Mouse (Mus musculus) midbrain, postnatal 0 days (tissue): ENCODE results near the gene Lce1a1. TPM values are rescaled to one million over a fixed set of nuclear protein-coding genes. Genes with fewer than 3 reads are reported as not detected.

Experiments used
- ATAC-seq: fragments of 200-750 bp; cut with Nextera tagmentation; 2 replicates; pipeline ENCODE4 v1.8.0; 2017; ENCODE audit warnings: moderate number of reproducible peaks, mild to moderate bottlenecking, moderate TSS enrichment, moderate library complexity; ENCODE audit not compliant: low FRiP score
- DNase-seq: peaks from one replicate; pipeline ENCODE4 v3.0.0-alpha.2; 2015; ENCODE audit warnings: low spot score
- H3K27ac ChIP-seq: fragments of 300-500 bp; sonication (generic); 2 replicates; pipeline ENCODE4 v1.5.1; 2014; ENCODE audit warnings: low read depth, mild to moderate bottlenecking, low read length, mixed read lengths
- H3K27me3 ChIP-seq: fragments of 300-500 bp; sonication (generic); 2 replicates; pipeline ENCODE4 v1.6.1; 2014; ENCODE audit warnings: low read length, control low read depth, mixed read lengths; ENCODE audit not compliant: insufficient read depth
- H3K36me3 ChIP-seq: fragments of 300-500 bp; sonication (generic); 2 replicates; pipeline ENCODE4 v1.6.1; 2014; ENCODE audit warnings: low read length, control low read depth, mixed read lengths; ENCODE audit not compliant: insufficient read depth
- H3K4me1 ChIP-seq: fragments of 300-500 bp; sonication (generic); 2 replicates; pipeline ENCODE4 v1.6.1; 2014; ENCODE audit warnings: mild to moderate bottlenecking, control low read depth, antibody characterized with exemption, low read length, mixed read lengths; ENCODE audit not compliant: insufficient read depth
- H3K4me2 ChIP-seq: fragments of 300-500 bp; sonication (generic); 2 replicates; pipeline ENCODE4 v1.6.1; 2014; ENCODE audit warnings: low read depth, mild to moderate bottlenecking, low read length, mixed read lengths; ENCODE audit not compliant: poor library complexity, severe bottlenecking
- H3K4me3 ChIP-seq: fragments of 300-500 bp; sonication (generic); 2 replicates; pipeline ENCODE4 v1.5.1; 2014; ENCODE audit warnings: low read depth, mild to moderate bottlenecking, low read length, moderate library complexity
- H3K9ac ChIP-seq: fragments of 300-500 bp; sonication (generic); replicated peaks from 2 replicates; pipeline ENCODE4 v1.6.1; 2014; ENCODE audit warnings: mild to moderate bottlenecking, low read length, moderate library complexity, mixed read lengths; ENCODE audit not compliant: poor library complexity, severe bottlenecking
- H3K9me3 ChIP-seq: fragments of 300-500 bp; sonication (generic); 2 replicates; pipeline ENCODE4 v1.6.1; 2016; ENCODE audit warnings: low read length, control low read depth
- CTCF ChIP-seq: IDR thresholded peaks from 2 replicates; pipeline ENCODE4 v1.5.1; 2016; ENCODE audit warnings: antibody characterized with exemption, mild to moderate bottlenecking
- WGBS: fragments of 180-500 bp; shearing (Covaris S2); extraction: QIAGEN DNeasy Blood & Tissue Kit; methylation state at CpG from one replicate; pipeline ENCODE4 v1.1.7; 2014; 5-methylcytosine and 5-hydroxymethylcytosine counted together
- polyA plus RNA-seq: library from polyadenylated mRNA; unstranded; fragments of >200 nt; fragmentation: Nextera tagmentation; extraction: Ambion mirVana; gene quantifications from 2 replicates; pipeline ENCODE4 v1.2.1, GENCODE M21; 2015
- total RNA-seq: library from RNA; depleted of rRNA; stranded (reverse); fragments of >200 nt; gene quantifications from 2 replicates; pipeline ENCODE4 v1.2.3, GENCODE M21; 2014; rRNA removed

Gene Lce1a1
- total and polyA plus RNA-seq, 2 experiments from 2014 or later: 0.99 TPM; not detected in 1

GRCm38 (mm10) chr3:92609804-92610203 is 38.3 kb downstream of the Lce1a1 start:
- H3K9me3 ChIP-seq: no peaks in the 10 kb centered on the region
- H3K4me3 ChIP-seq: no peak overlapping the region
- H3K4me1 ChIP-seq: no peaks in the 10 kb centered on the region
- WGBS: 47% methylated on average over 1 of the region's 1 CpGs
- no peaks in the 10 kb centered on the region for H3K27me3 ChIP-seq
- no peak overlapping the region for H3K27ac ChIP-seq
- DNase-seq (no peak), ATAC-seq (no peak)
- no peak overlapping the region for H3K9ac ChIP-seq
- TF ChIP-seq CTCF: no peak
- no peaks in the 10 kb centered on the region for H3K36me3 ChIP-seq
- H3K4me2 ChIP-seq: no peak overlapping the region

DNA sequence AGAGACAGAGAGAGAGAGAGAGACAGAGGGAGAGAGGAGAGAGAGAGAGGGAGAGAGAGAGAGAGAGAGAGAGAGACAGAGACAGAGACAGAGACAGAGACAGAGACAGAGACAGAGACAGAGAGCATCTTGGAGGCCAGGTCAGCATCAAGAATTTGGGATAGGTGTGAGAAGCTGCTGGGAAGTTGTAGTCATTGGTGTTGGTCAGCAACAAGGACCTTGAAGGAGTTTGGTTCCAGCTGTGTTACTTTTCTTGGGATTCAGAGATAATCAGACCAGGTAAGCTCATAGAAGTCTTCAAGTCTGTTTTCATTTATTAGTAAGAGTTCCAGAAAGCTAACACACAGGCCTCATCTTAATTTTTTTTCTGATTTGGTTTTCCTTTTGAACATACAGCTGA is 40.7 kb downstream of the Lce1a1 start, which contains the start of gene 2210017I01Rik:
Gene 2210017I01Rik (minus strand): TSS at position 101 of the 400 bp plus-strand sequence.
- H3K4me1 ChIP-seq: no peaks in the 10 kb centered on the region
- H3K36me3 ChIP-seq: no peaks in the 10 kb centered on the region
- no peaks in the 10 kb centered on the region for H3K9me3 ChIP-seq
- no peak within 1 kb of the TSS for H3K9ac ChIP-seq
- no peak within 1 kb of the TSS for H3K4me2 ChIP-seq
- H3K4me3 ChIP-seq: no peak within 1 kb of the TSS
- ATAC-seq (no peak), DNase-seq (no peak)
- TF ChIP-seq CTCF: no peak
- H3K27me3 ChIP-seq: no peaks in the 10 kb centered on the region
- H3K27ac ChIP-seq: no peak within 1 kb of the TSS

DNA sequence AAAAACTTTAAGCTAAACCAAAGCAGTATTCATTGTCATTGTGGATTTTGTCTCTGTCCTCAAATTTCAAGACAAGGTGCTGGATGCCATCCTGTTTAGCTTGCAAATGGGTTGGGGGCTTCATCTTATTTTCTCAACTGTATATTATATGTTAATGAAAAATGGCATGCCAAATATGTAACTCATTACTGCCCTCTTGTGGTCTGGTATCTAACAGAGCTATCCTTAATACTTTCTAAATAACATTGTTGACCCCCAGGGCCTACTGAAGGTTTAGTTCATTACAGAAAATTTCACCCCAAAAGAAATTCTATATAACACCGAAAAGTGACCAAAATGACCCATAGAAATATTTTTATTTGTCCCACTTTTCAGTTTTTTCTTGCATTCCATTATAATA is 45.9 kb downstream of the Lce1a1 start:
- no peaks in the 10 kb centered on the region for H3K4me1 ChIP-seq
- no peaks in the 10 kb centered on the region for H3K27me3 ChIP-seq
- DNase-seq: peak; percentile 22
- 0 out of 2 replicates have a peak, but pooled peaks cover 3% of the 10 kb centered on the region for H3K9me3 ChIP-seq
- no peak overlapping the region for H3K4me3 ChIP-seq
- no peak overlapping the region for H3K4me2 ChIP-seq
- peak; percentile 39; the same call in 1 of the 2 replicates for TF ChIP-seq CTCF
- no peak for ATAC-seq
- no peak overlapping the region for H3K27ac ChIP-seq
- WGBS: 55% methylated on average over 1 of the region's 1 CpGs
- H3K36me3 ChIP-seq: no peaks in the 10 kb centered on the region
- H3K9ac ChIP-seq: no peak overlapping the region

- H3K36me3 ChIP-seq: no peaks in the 10 kb centered on the region
- peak; percentile 11; the same call in 1 of the 2 replicates for TF ChIP-seq CTCF
- 74% methylated on average over 1 of the region's 1 CpGs for WGBS
- H3K9ac ChIP-seq: no peak overlapping the region
- DNase-seq (no peak), ATAC-seq (no peak)
- no peaks in the 10 kb centered on the region for H3K27me3 ChIP-seq
- no peaks in the 10 kb centered on the region for H3K4me1 ChIP-seq
- no peak overlapping the region for H3K4me3 ChIP-seq
- H3K4me2 ChIP-seq: no peak overlapping the region
- no peak overlapping the region for H3K27ac ChIP-seq
- H3K9me3 ChIP-seq: 0 out of 2 replicates have a peak, but pooled peaks cover 3% of the 10 kb centered on the region
These were observed 47.7 kb downstream of the Lce1a1 start for GRCm38 (mm10) chr3:92600456-92600855.

DNA sequence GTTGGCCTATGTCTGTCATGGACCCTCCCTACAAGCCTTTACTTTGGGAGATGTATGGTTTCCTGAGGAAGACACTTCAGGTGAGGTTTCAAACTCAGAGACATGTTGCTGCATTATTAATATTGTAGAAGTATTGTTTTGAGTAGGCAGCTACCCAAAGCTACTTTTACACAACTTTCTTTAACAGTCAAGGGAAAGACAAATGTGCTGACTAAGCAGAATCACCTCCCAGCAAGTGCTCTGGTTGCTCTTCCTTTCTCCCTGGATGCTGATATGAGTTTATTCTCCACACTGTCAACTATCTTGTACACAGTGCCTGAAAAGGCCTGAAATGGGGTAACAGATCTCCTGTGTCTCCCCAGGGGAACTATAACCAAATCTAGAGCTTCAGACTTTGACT is 48.1 kb downstream of the Lce1a1 start:
- no peaks in the 10 kb centered on the region for H3K4me1 ChIP-seq
- no peak overlapping the region for H3K4me2 ChIP-seq
- H3K36me3 ChIP-seq: no peaks in the 10 kb centered on the region
- H3K27ac ChIP-seq: no peak overlapping the region
- H3K9ac ChIP-seq: no peak overlapping the region
- no peak overlapping the region for H3K4me3 ChIP-seq
- ATAC-seq: no peak
- no peak for TF ChIP-seq CTCF
- DNase-seq: no peak
- H3K27me3 ChIP-seq: no peaks in the 10 kb centered on the region
- H3K9me3 ChIP-seq: 0 out of 2 replicates have a peak, but pooled peaks cover 3% of the 10 kb centered on the region

DNA sequence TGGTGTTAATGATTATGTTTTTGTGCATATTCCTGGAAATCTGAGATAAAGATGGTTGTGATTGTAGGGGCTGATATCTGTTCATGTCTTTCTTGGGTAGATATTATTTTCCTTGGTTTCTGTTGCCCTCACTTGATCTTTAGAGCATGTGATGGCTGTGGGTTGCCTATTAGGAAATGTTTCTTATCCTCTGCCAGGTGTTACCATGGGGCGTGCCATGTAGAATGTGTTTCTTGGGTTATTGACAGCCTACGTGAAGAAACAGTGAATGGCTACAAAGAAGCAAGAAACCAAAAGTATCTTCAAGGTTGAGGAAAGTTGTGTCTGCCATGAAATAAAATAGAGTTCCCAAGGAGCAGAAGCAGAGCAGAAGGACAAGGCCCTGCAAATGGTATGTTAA is 49.7 kb downstream of the Lce1a1 start:
- H3K4me1 ChIP-seq: no peaks in the 10 kb centered on the region
- TF ChIP-seq CTCF: no peak
- no peaks in the 10 kb centered on the region for H3K27me3 ChIP-seq
- WGBS: 94% methylated on average over 2 of the region's 2 CpGs
- DNase-seq (no peak), ATAC-seq (no peak)
- H3K27ac ChIP-seq: no peak overlapping the region
- no peak overlapping the region for H3K9ac ChIP-seq
- H3K9me3 ChIP-seq: 0 out of 2 replicates have a peak, but pooled peaks cover 3% of the 10 kb centered on the region
- no peaks in the 10 kb centered on the region for H3K36me3 ChIP-seq
- no peak overlapping the region for H3K4me3 ChIP-seq
- no peak overlapping the region for H3K4me2 ChIP-seq

Other genes with a start within 250 kb of the Lce1a1 start
- gene Sprr2i, start 240.3 kb downstream of the Lce1a1 start, total RNA-seq: not detected in 2 replicates
- gene Sprr2i, start 240.3 kb downstream of the Lce1a1 start, polyA plus RNA-seq: not detected in 2 replicates
- not detected in 2 replicates for gene Sprr2j-ps, start 230.2 kb downstream of the Lce1a1 start, total RNA-seq
- not detected in 2 replicates for gene Sprr2j-ps, start 230.2 kb downstream of the Lce1a1 start, polyA plus RNA-seq
- gene Gm9774, start 218.9 kb downstream of the Lce1a1 start, total RNA-seq: 5.0 and 7.8 TPM in 2 replicates
- gene Gm9774, start 218.9 kb downstream of the Lce1a1 start, polyA plus RNA-seq: 9.5 and 11.4 TPM in 2 replicates
- not detected in 2 replicates for gene Sprr2k, start 215.7 kb downstream of the Lce1a1 start, total RNA-seq
- not detected in 2 replicates for gene Sprr2k, start 215.7 kb downstream of the Lce1a1 start, polyA plus RNA-seq
- gene Sprr1b, start 209.5 kb downstream of the Lce1a1 start, total RNA-seq: not detected in 2 replicates
- gene Sprr1b, start 209.5 kb downstream of the Lce1a1 start, polyA plus RNA-seq: not detected in 2 replicates
- not detected in 2 replicates for gene Sprr3, start 189.6 kb downstream of the Lce1a1 start, total RNA-seq
- not detected in 2 replicates for gene Sprr3, start 189.6 kb downstream of the Lce1a1 start, polyA plus RNA-seq
- gene Sprr1a, start 162.4 kb downstream of the Lce1a1 start, total RNA-seq: not detected in 2 replicates
- gene Sprr1a, start 162.4 kb downstream of the Lce1a1 start, polyA plus RNA-seq: not detected in 2 replicates
- gene Sprr4, start 147.8 kb downstream of the Lce1a1 start, total RNA-seq: not detected in 2 replicates
- gene Sprr4, start 147.8 kb downstream of the Lce1a1 start, polyA plus RNA-seq: not detected in 2 replicates
- gene 2310046K23Rik, start 113.8 kb downstream of the Lce1a1 start, total RNA-seq: not detected in 2 replicates
- gene 2310046K23Rik, start 113.8 kb downstream of the Lce1a1 start, polyA plus RNA-seq: not detected in 2 replicates
- 0.82 TPM in 1 of 2 replicates, not detected in the other for gene Ivl, start 74.6 kb downstream of the Lce1a1 start, total RNA-seq
- gene Ivl, start 74.6 kb downstream of the Lce1a1 start, polyA plus RNA-seq: not detected in 2 replicates
- gene Smcp, start 59.3 kb downstream of the Lce1a1 start, total RNA-seq: not detected in 2 replicates
- not detected in 2 replicates for gene Smcp, start 59.3 kb downstream of the Lce1a1 start, polyA plus RNA-seq
- gene 2210017I01Rik, start 40.8 kb downstream of the Lce1a1 start, total RNA-seq: not detected in 2 replicates
- gene 2210017I01Rik, start 40.8 kb downstream of the Lce1a1 start, polyA plus RNA-seq: not detected in 2 replicates
- gene Lce6a, start 26.6 kb downstream of the Lce1a1 start, total RNA-seq: not detected in 2 replicates
- gene Lce6a, start 26.6 kb downstream of the Lce1a1 start, polyA plus RNA-seq: not detected in 2 replicates
- gene Lce1b, start 8.6 kb upstream of the Lce1a1 start, total RNA-seq: 2.7 TPM in 1 of 2 replicates, not detected in the other
- not detected in 2 replicates for gene Lce1b, start 8.6 kb upstream of the Lce1a1 start, polyA plus RNA-seq
- gene Lce1a2, start 22.0 kb upstream of the Lce1a1 start, total RNA-seq: not detected in 2 replicates
- gene Lce1a2, start 22.0 kb upstream of the Lce1a1 start, polyA plus RNA-seq: not detected in 2 replicates
- 4.8 TPM in 1 of 2 replicates, not detected in the other for gene Lce1c, start 30.9 kb upstream of the Lce1a1 start, total RNA-seq
- not detected in 2 replicates for gene Lce1c, start 30.9 kb upstream of the Lce1a1 start, polyA plus RNA-seq
- gene Lce1d, start 38.9 kb upstream of the Lce1a1 start, total RNA-seq: 1.4 TPM in 1 of 2 replicates, not detected in the other
- gene Lce1d, start 38.9 kb upstream of the Lce1a1 start, polyA plus RNA-seq: not detected in 2 replicates
- gene Lce1e, start 60.8 kb upstream of the Lce1a1 start, total RNA-seq: not detected in 2 replicates
- gene Lce1e, start 60.8 kb upstream of the Lce1a1 start, polyA plus RNA-seq: not detected in 2 replicates
- not detected in 2 replicates for gene Lce1f, start 72.0 kb upstream of the Lce1a1 start, total RNA-seq
- gene Lce1f, start 72.0 kb upstream of the Lce1a1 start, polyA plus RNA-seq: not detected in 2 replicates
- not detected in 2 replicates for gene Gm38119, start 90.8 kb upstream of the Lce1a1 start, total RNA-seq
- gene Gm38119, start 90.8 kb upstream of the Lce1a1 start, polyA plus RNA-seq: not detected in 2 replicates
- gene Lce1g, start 104.0 kb upstream of the Lce1a1 start, total RNA-seq: 1.9 TPM in 1 of 2 replicates, not detected in the other
- gene Lce1g, start 104.0 kb upstream of the Lce1a1 start, polyA plus RNA-seq: not detected in 2 replicates
- gene Lce1h, start 116.8 kb upstream of the Lce1a1 start, total RNA-seq: not detected in 2 replicates
- not detected in 2 replicates for gene Lce1h, start 116.8 kb upstream of the Lce1a1 start, polyA plus RNA-seq
- gene Lce1i, start 130.6 kb upstream of the Lce1a1 start, total RNA-seq: 0.66 TPM in 1 of 2 replicates, not detected in the other
- gene Lce1i, start 130.6 kb upstream of the Lce1a1 start, polyA plus RNA-seq: not detected in 2 replicates
- gene Lce1j, start 142.2 kb upstream of the Lce1a1 start, total RNA-seq: not detected in 2 replicates
- gene Lce1j, start 142.2 kb upstream of the Lce1a1 start, polyA plus RNA-seq: not detected in 2 replicates
- gene Lce1k, start 159.6 kb upstream of the Lce1a1 start, total RNA-seq: not detected in 2 replicates
- not detected in 2 replicates for gene Lce1k, start 159.6 kb upstream of the Lce1a1 start, polyA plus RNA-seq
- 0.82 TPM in 1 of 2 replicates, not detected in the other for gene Kprp, start 178.9 kb upstream of the Lce1a1 start, total RNA-seq
- gene Kprp, start 178.9 kb upstream of the Lce1a1 start, polyA plus RNA-seq: not detected in 2 replicates
- gene Lce1l, start 203.0 kb upstream of the Lce1a1 start, total RNA-seq: not detected in 2 replicates
- gene Lce1l, start 203.0 kb upstream of the Lce1a1 start, polyA plus RNA-seq: not detected in 2 replicates
- gene 2310050C09Rik, start 221.9 kb upstream of the Lce1a1 start, total RNA-seq: 0.71 TPM in 1 of 2 replicates, not detected in the other
- gene 2310050C09Rik, start 221.9 kb upstream of the Lce1a1 start, polyA plus RNA-seq: not detected in 2 replicates